Mouse (Mus musculus): Measurements from ENCODE around the gene Vmn1r57. TPM values are rescaled to one million over a fixed set of nuclear protein-coding genes. Genes with fewer than 3 reads are reported as not detected.

Gene Vmn1r57
- not detected for polyA plus RNA-seq (2017; shearing (Covaris generic))

GRCm38 (mm10) chr7:5218193-5218592 is at the start of gene Vmn1r57:
Gene Vmn1r57, plus strand, starts transcription at chr7:5218493.

GRCm38 (mm10) chr7:5196647-5197046 is 21.6 kb upstream of the Vmn1r57 start, which contains the start of gene Vmn1r56:
Gene Vmn1r56, minus strand, starts transcription at chr7:5196747.

Other genes starting within 250 kb of the Vmn1r57 start
- not detected for gene Sbk3, start 247.3 kb upstream of the Vmn1r57 start, polyA plus RNA-seq (2017; shearing (Covaris generic))
- 25.9 TPM for gene Zfp579, start 222.3 kb upstream of the Vmn1r57 start, polyA plus RNA-seq (2017; shearing (Covaris generic))
- 26.5 TPM for gene Zfp524, start 204.1 kb upstream of the Vmn1r57 start, polyA plus RNA-seq (2017; shearing (Covaris generic))
- gene Fiz1, start 203.8 kb upstream of the Vmn1r57 start, polyA plus RNA-seq (2017; shearing (Covaris generic)): 46.1 TPM
- 11.4 TPM for gene Gm44973, start 203.0 kb upstream of the Vmn1r57 start, polyA plus RNA-seq (2017; shearing (Covaris generic))
- 11.8 TPM for gene Zfp865, start 198.1 kb upstream of the Vmn1r57 start, polyA plus RNA-seq (2017; shearing (Covaris generic))
- not detected for gene Ccdc106, start 197.9 kb upstream of the Vmn1r57 start, polyA plus RNA-seq (2017; shearing (Covaris generic))
- not detected for gene 4632433K11Rik, start 184.4 kb upstream of the Vmn1r57 start, polyA plus RNA-seq (2017; shearing (Covaris generic))
- 3.6 TPM for gene Zfp784, start 180.0 kb upstream of the Vmn1r57 start, polyA plus RNA-seq (2017; shearing (Covaris generic))
- gene Zfp580, start 167.0 kb upstream of the Vmn1r57 start, polyA plus RNA-seq (2017; shearing (Covaris generic)): 7.4 TPM
- 113 TPM for gene U2af2, start 156.3 kb upstream of the Vmn1r57 start, polyA plus RNA-seq (2017; shearing (Covaris generic))
- 35.8 TPM for gene Epn1, start 138.3 kb upstream of the Vmn1r57 start, polyA plus RNA-seq (2017; shearing (Covaris generic))
- not detected for gene Rfpl4, start 101.5 kb upstream of the Vmn1r57 start, polyA plus RNA-seq (2017; shearing (Covaris generic))
- gene Rasl2-9, start 92.5 kb upstream of the Vmn1r57 start, polyA plus RNA-seq (2017; shearing (Covaris generic)): 0.31 TPM
- gene Vmn1r55, start 68.8 kb upstream of the Vmn1r57 start, polyA plus RNA-seq (2017; shearing (Covaris generic)): 0.07 TPM
- gene Vmn1r56, start 21.7 kb upstream of the Vmn1r57 start, polyA plus RNA-seq (2017; shearing (Covaris generic)): not detected
- not detected for gene Gm5065, start 132.0 kb downstream of the Vmn1r57 start, polyA plus RNA-seq (2017; shearing (Covaris generic))
- not detected for gene Nlrp2, start 132.5 kb downstream of the Vmn1r57 start, polyA plus RNA-seq (2017; shearing (Covaris generic))
- gene Vmn1r58, start 194.9 kb downstream of the Vmn1r57 start, polyA plus RNA-seq (2017; shearing (Covaris generic)): not detected
- 0.07 TPM for gene Vmn1r59, start 238.3 kb downstream of the Vmn1r57 start, polyA plus RNA-seq (2017; shearing (Covaris generic))

Data from CD4-positive, CD25-positive, alpha-beta regulatory T cell (primary cell).